Mouse (Mus musculus) mouse embryonic stem cell (cell line): ENCODE results near the gene Caly.

Experiments used
- in situ Hi-C, 2 experiments: fragments of 300-500 bp; cut with MboI; formaldehyde crosslinking; loops; 1 replicate in 1 of 2; 3 replicates in 1 of 2; pipeline ENCODE4 v1.14.3; 2019 to 2020; ENCODE audit warnings: low sequenced_read_pairs in 2 of 2, low pct_unique_long_range_greater_than_20kb in 1 of 2, mixed read lengths in 1 of 2; ENCODE audit not compliant: unreplicated experiment in 1 of 2

The Caly gene

GRCm38 (mm10) chr7:140082242-140082678 lies at the start of gene Caly:
Caly (minus strand) TSS chr7:140082548.
- in situ Hi-C loops, result no loop called here

GRCm38 (mm10) chr7:140127911-140128310 lies 45.6 kb upstream of the Caly start:
- in situ Hi-C loops, result no loop called here

- in situ Hi-C loops, result no loop called here
Measured at GRCm38 (mm10) chr7:140126934-140127333, 44.6 kb upstream of the Caly start.

- in situ Hi-C loops, result no loop called here
Measured at GRCm38 (mm10) chr7:140126022-140126350, 43.6 kb upstream of the Caly start.

- in situ Hi-C loops, result no loop called here
Measured at GRCm38 (mm10) chr7:140125278-140126021, 43.1 kb upstream of the Caly start.

GRCm38 (mm10) chr7:140124382-140124781 lies 42.0 kb upstream of the Caly start:
- in situ Hi-C loops, result no loop called here

- in situ Hi-C loops, result no loop called here
Measured at GRCm38 (mm10) chr7:140122765-140123164, 40.4 kb upstream of the Caly start.

GRCm38 (mm10) chr7:140121338-140121910 lies 39.1 kb upstream of the Caly start:
- in situ Hi-C loops, result no loop called here

- in situ Hi-C loops, result no loop called here
Measured at GRCm38 (mm10) chr7:140120484-140120883, 38.1 kb upstream of the Caly start.

- in situ Hi-C loops, result no loop called here
Measured at GRCm38 (mm10) chr7:140116329-140117054, 34.1 kb upstream of the Caly start, which contains the start of gene Echs1. Echs1 (minus strand) TSS chr7:140116476.

- in situ Hi-C loops, result no loop called here
Measured at GRCm38 (mm10) chr7:140115583-140116328, 33.4 kb upstream of the Caly start, which contains the start of gene Paox. Paox (plus strand) TSS chr7:140115799.

GRCm38 (mm10) chr7:140111943-140112342 lies 29.6 kb upstream of the Caly start:
- in situ Hi-C loops, result no loop called here

- in situ Hi-C loops, result no loop called here
Measured at GRCm38 (mm10) chr7:140104009-140104408, 21.7 kb upstream of the Caly start.

- in situ Hi-C loops, result no loop called here
Measured at GRCm38 (mm10) chr7:140101993-140102860, 19.9 kb upstream of the Caly start, which contains the start of gene Fuom. Fuom (minus strand) TSS chr7:140102441.

GRCm38 (mm10) chr7:140101498-140101897 lies 19.1 kb upstream of the Caly start:
- in situ Hi-C loops, result no loop called here

- in situ Hi-C loops, result no loop called here
Measured at GRCm38 (mm10) chr7:140098466-140098865, 16.1 kb upstream of the Caly start.

- in situ Hi-C loops, result no loop called here
Measured at GRCm38 (mm10) chr7:140096055-140096454, 13.7 kb upstream of the Caly start.

GRCm38 (mm10) chr7:140095556-140095955 lies 13.2 kb upstream of the Caly start:
- in situ Hi-C loops, result no loop called here
